In genomic region chr1:79655819-79656555, GRCm38 (mm10) we compare ENCODE assay signal across 16 mouse cellular contexts. TPM values are rescaled to one million over a fixed set of nuclear protein-coding genes. Genes with fewer than 3 reads are reported as not detected.
"Had no signal": no experiment of that assay in that cellular context is flagged by ENCODE, and none has a peak within 500 bp of the region (broad histone marks: within the 10 kb centered on the region; RNA-seq: fewer than 3 reads in every experiment).

No protein-coding gene starts in this region.

- H3K27ac ChIP-seq: liver, embryonic 15.5 days; midbrain, embryonic 10.5 days; neural tube, embryonic 15.5 days had no signal

- H3K4me2 ChIP-seq: liver, embryonic 11.5 days; liver, embryonic 15.5 days; neural tube, embryonic 15.5 days had no signal

- H3K4me1 ChIP-seq: liver, embryonic 15.5 days; midbrain, embryonic 10.5 days; neural tube, embryonic 15.5 days had no signal

- DNase-seq: kidney, postnatal 4 days; left cerebral cortex, postnatal 4 days; lung, postnatal 36 days; midbrain, embryonic 14.5 days; right cerebral cortex, postnatal 4 days; spleen, adult 18-20 months; thymus, adult 18-20 months; thymus, postnatal 14 days had no signal

- ATAC-seq: inflammation-experienced regulatory T-cells, adult 6 months; intestine, postnatal 0 days had no signal

- H3K36me3 ChIP-seq: liver, embryonic 15.5 days; midbrain, embryonic 10.5 days; neural tube, embryonic 15.5 days had no signal

- H3K4me3 ChIP-seq: liver, embryonic 15.5 days; midbrain, embryonic 10.5 days; myocyte; neural tube, embryonic 15.5 days had no signal

- H3K27me3 ChIP-seq: liver, embryonic 15.5 days; neural tube, embryonic 15.5 days had no signal

- H3K9ac ChIP-seq: liver, embryonic 15.5 days; neural tube, embryonic 15.5 days had no signal

- H3K9me3 ChIP-seq: liver, embryonic 15.5 days; midbrain, embryonic 10.5 days; neural tube, embryonic 15.5 days had no signal

RNA-seq across cellular contexts. Expression of gene Ap1s3, which starts 15.8 kb away (rescaled TPM):
- polyA plus RNA-seq: midbrain, embryonic 14.5 days; neural tube, embryonic 11.5 days had no signal
